In genomic region chr3:82598656-82599055, GRCm38 (mm10) we compare ENCODE assay signal across 19 mouse cellular contexts. TPM values are rescaled to one million over a fixed set of nuclear protein-coding genes. Genes with fewer than 3 reads are reported as not detected.
DNase-seq lines count a peak whose midpoint lies in the region; TF ChIP-seq lines count a peak whose summit lies in the region.
"Had no signal": no experiment of that assay in that cellular context is flagged by ENCODE, and none has a peak within 500 bp of the region (broad histone marks: within the 10 kb centered on the region; RNA-seq: fewer than 3 reads in every experiment).

No protein-coding gene starts in this region.

- intact Hi-C loops in gastrocnemius, postnatal 36 days (cut with DNase I), result no loop called here

- DNase-seq in heart, adult 11 months, result peak; percentile 15
- DNase-seq in heart, adult 18-20 months, result no peak
- peak; percentile 6 for DNase-seq in lung, postnatal 10 days
- DNase-seq in lung, postnatal 25 days (ENCODE audit: low spot score), result no peak
- DNase-seq in adipocyte (ENCODE audit: low spot score), result peak; percentile 3
- DNase-seq in brain, embryonic 14.5 days (ENCODE audit: low read depth), result peak; percentile 23
- no peak for DNase-seq in gastrocnemius, postnatal 36 days
- DNase-seq: cerebellum, adult 9-11 months; embryo, embryonic 11 days; gastrocnemius, postnatal 14 days; lung, postnatal 36 days; right cerebral cortex, postnatal 14 days; thymus, adult 18-20 months; thymus, postnatal 4 days had no signal

- TF ChIP-seq POLR2A in brain, embryonic 14.5 days (IDR thresholded peaks at IDR 0.05; ENCODE audit: borderline replicate concordance, extremely low read depth, insufficient read depth, insufficient read length, poor library complexity, severe bottlenecking), result no peak

- no peak for TF ChIP-seq CTCF in brain, embryonic 14.5 days (IDR thresholded peaks at IDR 0.05; ENCODE audit: borderline replicate concordance, extremely low read depth, insufficient read depth, insufficient read length)

RNA-seq across cellular contexts. Expression of gene Npy2r, which starts 50.8 kb away (rescaled TPM):
- not detected for total RNA-seq in heart, adult 18-20 months (2021)
- 1.2 and 1.6 TPM in 2 replicates for polyA plus RNA-seq in brain, embryonic 14.5 days (2012; rRNA removed)
- not detected for total RNA-seq in gastrocnemius, postnatal 36 days (2021)
- total RNA-seq: ES-E14; heart, postnatal 25 days; megakaryocyte-erythroid progenitor cell, adult 5-6 weeks had no signal
- polyA plus RNA-seq: CD4-positive, CD25-positive, alpha-beta regulatory T cell, adult 4 months; liver, embryonic 16.5 days had no signal

Comparison
In these comparisons a context has a peak if more than half of its experiments do, and no peak if none do; other contexts are left out.
1. DNase-seq: peak in heart, adult 11 months (single experiment), lung, postnatal 10 days (single experiment), adipocyte (single experiment) and brain, embryonic 14.5 days (single experiment); none in heart, adult 18-20 months (0 of 2), lung, postnatal 25 days (single experiment) and gastrocnemius, postnatal 36 days (0 of 2).